Mouse (Mus musculus) small intestine, adult 2 months (tissue): Measurements from ENCODE around the gene Rps23. TPM values are rescaled to one million over a fixed set of nuclear protein-coding genes. Genes with fewer than 3 reads are reported as not detected.
"Not testable (repeated sequence)": the region's sequence is repeated elsewhere in the genome, so short reads cannot be mapped to it uniquely, and the experiment has no call there.

Source experiments
- H3K27ac ChIP-seq: fragments of 200-500 bp; 2 replicates; pipeline ENCODE4 v1.5.1; 2012; ENCODE audit warnings: low read depth, low read length, control low read depth, inconsistent platforms; ENCODE audit not compliant: insufficient read depth
- H3K27me3 ChIP-seq: fragments of 200-500 bp; 2 replicates; pipeline ENCODE4 v1.6.1; 2012; ENCODE audit warnings: mild to moderate bottlenecking, moderate library complexity, low read length, inconsistent platforms; ENCODE audit not compliant: control insufficient read depth, insufficient read depth
- H3K36me3 ChIP-seq: fragments of 200-500 bp; 2 replicates; pipeline ENCODE4 v1.6.1; 2012; ENCODE audit warnings: mild to moderate bottlenecking, low read length, control low read depth, inconsistent platforms; ENCODE audit not compliant: control insufficient read depth, insufficient read depth
- H3K4me1 ChIP-seq: fragments of 200-500 bp; 2 replicates; pipeline ENCODE4 v1.6.1; 2012; ENCODE audit warnings: low read length, inconsistent platforms, mixed read lengths; ENCODE audit not compliant: control insufficient read depth, insufficient read depth, insufficient read length
- H3K4me3 ChIP-seq: fragments of 200-500 bp; 2 replicates; pipeline ENCODE4 v1.5.1; 2012; ENCODE audit warnings: low read depth, mild to moderate bottlenecking, control low read depth, inconsistent platforms, low read length, moderate library complexity
- CTCF ChIP-seq: fragments of 200-500 bp; IDR thresholded peaks from 2 replicates; pipeline ENCODE4 v1.5.1; 2012; ENCODE audit warnings: low read depth, mild to moderate bottlenecking, control low read depth, inconsistent platforms, low read length, moderate library complexity, mixed read lengths; ENCODE audit not compliant: insufficient replicate concordance, insufficient read length; ENCODE audit errors: extremely low read depth
- POLR2A ChIP-seq: fragments of 200-500 bp; IDR thresholded peaks from 2 replicates; pipeline ENCODE4 v1.6.1; 2012; ENCODE audit warnings: low read depth, mild to moderate bottlenecking, control low read depth, inconsistent platforms, low read length, moderate library complexity
- WGBS: fragments of 180-500 bp; shearing (Covaris S2); methylation state at CpG from one replicate; pipeline ENCODE4 v1.1.7; 2018; 5-methylcytosine and 5-hydroxymethylcytosine counted together
- polyA plus RNA-seq: library from polyadenylated mRNA; depleted of rRNA; stranded (reverse); fragments of >200 nt; gene quantifications from 2 replicates; pipeline ENCODE4 v1.2.3, GENCODE M21; 2012

The Rps23 gene
- polyA plus RNA-seq, 1 experiment = 73.6 TPM

GRCm38 (mm10) chr13:90896821-90897220 is 25.9 kb upstream of the Rps23 start:
- Histone ChIP-seq H3K4me1 (no peaks in the 10 kb centered on the region), H3K36me3 (no peaks in the 10 kb centered on the region), H3K27me3 (no peaks in the 10 kb centered on the region), H3K4me3 (no peak overlapping the region), H3K27ac (no peak overlapping the region)
- TF ChIP-seq CTCF (no peak), POLR2A (no peak)
- WGBS = 87% methylated on average over 12 of the region's 12 CpGs

- H3K36me3 ChIP-seq = no peaks in the 10 kb centered on the region
- 93% methylated on average over 5 of the region's 5 CpGs for WGBS
- no peak for TF ChIP-seq CTCF
- TF ChIP-seq POLR2A = no peak
- no peaks in the 10 kb centered on the region for H3K27me3 ChIP-seq
- no peak within 1 kb of the TSS for H3K4me3 ChIP-seq
- H3K4me1 ChIP-seq = no peaks in the 10 kb centered on the region
- H3K27ac ChIP-seq = no peak within 1 kb of the TSS
Measured at GRCm38 (mm10) chr13:90905176-90905575, 17.6 kb upstream of the Rps23 start, which contains the start of gene Atp6ap1l. Atp6ap1l (minus strand) TSS chr13:90905355.

- TF ChIP-seq CTCF (no peak), POLR2A (no peak)
- Histone ChIP-seq H3K4me3 (no peak overlapping the region), H3K27me3 (no peaks in the 10 kb centered on the region), H3K4me1 (no peaks in the 10 kb centered on the region), H3K36me3 (no peaks in the 10 kb centered on the region), H3K27ac (no peak overlapping the region)
- WGBS = 90% methylated on average over 12 of the region's 12 CpGs
Measured at GRCm38 (mm10) chr13:90907376-90907775, 15.4 kb upstream of the Rps23 start.

GRCm38 (mm10) chr13:90912760-90913674 is 9.7 kb upstream of the Rps23 start:
- H3K27ac ChIP-seq = no peak overlapping the region
- TF ChIP-seq POLR2A (no peak), CTCF (no peak)
- H3K4me3 ChIP-seq = no peak overlapping the region
- no peaks in the 10 kb centered on the region for H3K36me3 ChIP-seq
- WGBS = 88% methylated on average over 17 of the region's 17 CpGs
- no peaks in the 10 kb centered on the region for H3K27me3 ChIP-seq
- no peaks in the 10 kb centered on the region for H3K4me1 ChIP-seq

- H3K4me1 ChIP-seq = no peaks in the 10 kb centered on the region
- no peaks in the 10 kb centered on the region for H3K36me3 ChIP-seq
- H3K4me3 ChIP-seq = no peak overlapping the region
- WGBS = 63% methylated on average over 7 of the region's 7 CpGs
- no peak overlapping the region for H3K27ac ChIP-seq
- no peaks in the 10 kb centered on the region for H3K27me3 ChIP-seq
- TF ChIP-seq POLR2A (no peak), CTCF (no peak)
Measured at GRCm38 (mm10) chr13:90913675-90914192, 9.0 kb upstream of the Rps23 start.

- WGBS = 90% methylated on average over 4 of the region's 4 CpGs
- Histone ChIP-seq H3K4me3 (no peak overlapping the region), H3K27ac (no peak overlapping the region)
Measured at GRCm38 (mm10) chr13:90914721-90915120, 8.0 kb upstream of the Rps23 start.

GRCm38 (mm10) chr13:90923617-90924016 is 859 bp downstream of the Rps23 start:
- not testable (repeated sequence) for H3K27me3 ChIP-seq, H3K4me1 ChIP-seq, H3K27ac ChIP-seq
- Histone ChIP-seq H3K36me3 (peaks cover 13% of the 10 kb centered on the region), H3K4me3 (peak overlapping the region; percentile 97)
- 1% methylated on average over 13 of the region's 13 CpGs for WGBS

More at GRCm38 (mm10) chr13:90914721-90915120, 8.0 kb upstream of the Rps23 start:
- H3K36me3 ChIP-seq = no peaks in the 10 kb centered on the region
- no peaks in the 10 kb centered on the region for H3K4me1 ChIP-seq
- TF ChIP-seq POLR2A = no peak
- TF ChIP-seq CTCF = no peak
- H3K27me3 ChIP-seq = no peaks in the 10 kb centered on the region
